ENCODE assay signal across 9 mouse cellular contexts in genomic region chr12:89395121-89395792, GRCm38 (mm10).
DNase-seq lines count a peak whose midpoint lies in the region.
"Had no signal": no experiment of that assay in that cellular context is flagged by ENCODE, and none has a peak within 500 bp of the region (broad histone marks: within the 10 kb centered on the region; RNA-seq: fewer than 3 reads in every experiment).

No protein-coding gene starts in this region.

- DNase-seq in frontal cortex, adult 2 months (ENCODE audit: extremely low spot score in 1 of 2, low spot score in 1 of 2): peak; percentile 45 to 65
- no peak for DNase-seq in frontal cortex, postnatal 10 days (ENCODE audit: low spot score in 2 of 2)
- peak; percentile 8 for DNase-seq in 416B (ENCODE audit: low read depth)
- peak; percentile 39 for DNase-seq in embryo, embryonic 10.5 days (ENCODE audit: low spot score)
- peak; percentile 42 for DNase-seq in mesoderm, embryonic 11.5 days (ENCODE audit: low read depth, low spot score)
- DNase-seq in kidney, postnatal 36 days: no peak
- no peak for DNase-seq in urinary bladder, postnatal 14 days (ENCODE audit: low spot score)
- no peak for DNase-seq in thymus, postnatal 4 days
- DNase-seq: kidney, adult 8-10 months had no signal

Comparison
In these comparisons a context has a peak if more than half of its experiments do, and no peak if none do; other contexts are left out.
1. DNase-seq: peak in frontal cortex, adult 2 months (2 of 2), 416B (single experiment), embryo, embryonic 10.5 days (single experiment) and mesoderm, embryonic 11.5 days (single experiment); none in frontal cortex, postnatal 10 days (0 of 2), kidney, postnatal 36 days (0 of 2), urinary bladder, postnatal 14 days (single experiment) and thymus, postnatal 4 days (single experiment).